Mouse (Mus musculus): ENCODE results near the gene Jak1. TPM values are rescaled to one million over a fixed set of nuclear protein-coding genes. Genes with fewer than 3 reads are reported as not detected.

Gene Jak1
- polyA plus RNA-seq, 1 experiment from 2014 or later: 77.0 TPM

DNA sequence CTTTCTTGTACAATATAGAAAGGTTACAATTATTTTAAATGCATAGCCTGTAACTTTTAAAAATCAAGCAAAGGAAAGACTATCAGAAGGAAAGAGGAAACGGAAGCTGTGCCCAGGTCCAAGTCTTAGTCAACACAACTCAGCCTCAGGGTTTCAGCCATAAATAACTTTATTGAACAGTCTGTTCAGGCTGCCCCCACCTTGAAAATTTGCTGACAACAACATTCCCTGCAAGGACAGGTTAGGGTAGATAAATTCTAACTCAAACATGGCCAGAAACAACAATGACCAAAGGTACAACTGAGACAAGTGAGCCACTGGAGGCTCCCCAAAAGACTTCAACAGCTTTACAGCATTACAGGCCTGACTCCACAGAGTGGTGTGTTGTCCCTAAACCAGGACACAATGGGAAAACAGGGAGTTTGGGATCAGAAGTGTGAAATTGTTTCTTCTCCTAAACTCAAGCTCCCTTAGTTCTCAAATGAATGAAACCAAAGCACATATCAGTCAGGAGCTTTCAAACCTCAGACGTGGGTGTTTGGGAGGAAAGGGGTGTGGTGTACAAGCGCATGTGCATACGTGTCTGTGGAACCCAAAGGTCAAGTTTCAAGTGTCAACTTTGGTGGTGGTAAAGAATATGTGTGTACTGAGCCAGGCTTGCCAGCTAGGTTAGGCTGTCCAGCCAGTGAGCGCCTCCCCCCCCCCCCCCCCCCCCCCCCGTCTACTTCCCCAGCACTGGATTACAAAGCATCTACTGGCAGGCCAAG lies 14.9 kb downstream of the Jak1 start:
- 90% methylated on average over 5 of the region's 6 CpGs for WGBS
- H3K9ac ChIP-seq (replicated peaks; ENCODE audit: low read length): no peak overlapping the region
- H3K36me3 ChIP-seq (ENCODE audit: control insufficient read depth, insufficient read depth, low read length): no peaks in the 10 kb centered on the region
- H3K4me2 ChIP-seq (ENCODE audit: low read length): no peak overlapping the region
- DNase-seq (no peak), ATAC-seq (ENCODE audit: low FRiP score, low TSS enrichment) (no peak)
- no peaks in the 10 kb centered on the region for H3K27me3 ChIP-seq (ENCODE audit: control insufficient read depth, insufficient read depth, low read length)
- H3K4me3 ChIP-seq (replicated peaks; ENCODE audit: low read depth, low read length): no peak overlapping the region
- H3K4me1 ChIP-seq (ENCODE audit: control insufficient read depth, insufficient read depth, low read length): no peaks in the 10 kb centered on the region
- no peak overlapping the region for H3K27ac ChIP-seq (replicated peaks; ENCODE audit: low read depth, low read length)
- H3K9me3 ChIP-seq (ENCODE audit: control insufficient read depth, low read length): no peaks in the 10 kb centered on the region

DNA sequence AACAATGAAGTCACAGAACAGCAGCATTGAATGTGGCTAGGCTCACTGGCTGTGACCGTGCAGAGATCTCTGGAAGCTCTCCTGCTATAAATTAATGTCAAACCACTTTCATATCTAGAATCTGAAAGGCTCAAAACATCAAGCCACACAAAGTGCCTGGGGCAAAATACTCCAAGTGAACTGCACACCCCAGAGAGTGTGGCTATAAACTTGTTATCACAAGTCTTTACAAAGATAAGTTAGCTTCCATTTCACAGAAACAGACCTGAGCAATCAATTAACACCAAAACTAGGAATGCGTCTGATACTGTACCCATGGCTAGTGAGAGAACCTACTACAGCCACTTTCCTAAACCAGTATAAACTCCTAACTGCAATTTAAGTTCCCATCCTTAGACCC lies 17.7 kb downstream of the Jak1 start:
- H3K4me2 ChIP-seq (ENCODE audit: low read length): no peak overlapping the region
- H3K27me3 ChIP-seq (ENCODE audit: control insufficient read depth, insufficient read depth, low read length): no peaks in the 10 kb centered on the region
- no peaks in the 10 kb centered on the region for H3K36me3 ChIP-seq (ENCODE audit: control insufficient read depth, insufficient read depth, low read length)
- H3K4me3 ChIP-seq (replicated peaks; ENCODE audit: low read depth, low read length): no peak overlapping the region
- no peak overlapping the region for H3K9ac ChIP-seq (replicated peaks; ENCODE audit: low read length)
- DNase-seq (peak; percentile 18), ATAC-seq (ENCODE audit: low FRiP score, low TSS enrichment) (no peak)
- H3K9me3 ChIP-seq (ENCODE audit: control insufficient read depth, low read length): no peaks in the 10 kb centered on the region
- WGBS: 82% methylated on average over 2 of the region's 2 CpGs
- no peak overlapping the region for H3K27ac ChIP-seq (replicated peaks; ENCODE audit: low read depth, low read length)
- H3K4me1 ChIP-seq (ENCODE audit: control insufficient read depth, insufficient read depth, low read length): no peaks in the 10 kb centered on the region

DNA sequence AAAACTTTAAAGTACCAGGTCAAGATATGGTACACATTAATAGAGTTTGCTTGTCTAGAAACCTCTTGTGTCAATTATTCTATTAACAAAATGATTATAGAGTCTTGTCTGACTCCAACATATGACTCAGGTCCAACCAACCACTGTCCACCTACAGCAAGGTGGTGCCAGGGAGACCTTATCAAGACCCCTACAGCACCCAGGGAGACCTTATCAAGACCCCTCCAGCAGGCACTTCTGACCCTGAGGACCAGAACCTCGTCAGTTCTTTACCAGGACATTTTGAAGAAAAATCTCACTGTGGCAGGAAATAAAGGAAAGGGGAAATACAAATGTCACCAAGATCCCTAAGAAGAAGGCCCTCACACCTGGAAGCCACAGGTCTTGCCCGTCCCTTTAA lies 18.5 kb downstream of the Jak1 start:
- Histone ChIP-seq H3K9ac (replicated peaks; ENCODE audit: low read length) (no peak overlapping the region), H3K36me3 (ENCODE audit: control insufficient read depth, insufficient read depth, low read length) (no peaks in the 10 kb centered on the region), H3K27me3 (ENCODE audit: control insufficient read depth, insufficient read depth, low read length) (no peaks in the 10 kb centered on the region), H3K4me1 (ENCODE audit: control insufficient read depth, insufficient read depth, low read length) (no peaks in the 10 kb centered on the region), H3K4me3 (replicated peaks; ENCODE audit: low read depth, low read length) (no peak overlapping the region), H3K9me3 (ENCODE audit: control insufficient read depth, low read length) (no peaks in the 10 kb centered on the region), H3K27ac (replicated peaks; ENCODE audit: low read depth, low read length) (no peak overlapping the region), H3K4me2 (ENCODE audit: low read length) (no peak overlapping the region)
- ATAC-seq (ENCODE audit: low FRiP score, low TSS enrichment): no peak
- DNase-seq: no peak
- WGBS: 81% methylated on average over 2 of the region's 2 CpGs

DNA sequence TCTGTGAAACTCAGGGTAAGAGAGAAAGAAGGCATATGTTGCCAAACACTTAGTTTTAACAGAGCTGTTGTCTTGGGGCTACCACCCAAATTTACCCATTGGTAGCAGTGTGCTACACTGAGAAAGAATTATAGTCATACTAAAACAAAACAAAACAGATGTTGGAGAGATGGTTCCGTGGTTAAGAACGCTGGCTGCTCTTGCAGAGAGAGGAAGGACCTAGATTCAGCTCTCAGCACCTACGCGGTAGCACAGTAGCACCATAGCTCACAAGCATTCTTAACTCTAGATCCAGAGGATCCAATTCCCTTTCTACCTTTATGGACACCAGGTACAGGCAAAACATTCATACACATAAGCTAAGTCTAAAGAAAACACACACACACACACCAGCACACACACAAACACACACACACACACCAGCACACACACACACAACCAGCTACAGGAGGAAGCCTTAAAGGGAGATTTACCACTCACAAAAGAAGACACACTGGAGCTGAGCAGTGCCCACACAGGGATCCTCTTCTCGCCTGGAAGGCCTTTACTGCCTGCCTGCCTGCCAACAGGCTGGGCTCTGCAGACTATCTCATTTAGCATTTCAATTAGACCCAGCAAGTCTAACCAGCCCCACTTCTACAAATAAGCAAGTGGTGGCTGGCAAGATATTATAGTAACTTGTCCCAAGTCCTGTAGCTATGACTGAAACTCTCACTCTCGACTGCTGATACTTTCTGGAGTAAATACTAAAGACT lies 20.6 kb downstream of the Jak1 start:
- ATAC-seq (ENCODE audit: low FRiP score, low TSS enrichment) (no peak), DNase-seq (no peak)
- Histone ChIP-seq H3K4me3 (replicated peaks; ENCODE audit: low read depth, low read length) (no peak overlapping the region), H3K9ac (replicated peaks; ENCODE audit: low read length) (no peak overlapping the region), H3K36me3 (ENCODE audit: control insufficient read depth, insufficient read depth, low read length) (no peaks in the 10 kb centered on the region), H3K9me3 (ENCODE audit: control insufficient read depth, low read length) (no peaks in the 10 kb centered on the region), H3K27ac (replicated peaks; ENCODE audit: low read depth, low read length) (no peak overlapping the region), H3K4me2 (ENCODE audit: low read length) (no peak overlapping the region), H3K4me1 (ENCODE audit: control insufficient read depth, insufficient read depth, low read length) (no peaks in the 10 kb centered on the region), H3K27me3 (ENCODE audit: control insufficient read depth, insufficient read depth, low read length) (no peaks in the 10 kb centered on the region)
- WGBS: 79% methylated on average over 6 of the region's 6 CpGs

DNA sequence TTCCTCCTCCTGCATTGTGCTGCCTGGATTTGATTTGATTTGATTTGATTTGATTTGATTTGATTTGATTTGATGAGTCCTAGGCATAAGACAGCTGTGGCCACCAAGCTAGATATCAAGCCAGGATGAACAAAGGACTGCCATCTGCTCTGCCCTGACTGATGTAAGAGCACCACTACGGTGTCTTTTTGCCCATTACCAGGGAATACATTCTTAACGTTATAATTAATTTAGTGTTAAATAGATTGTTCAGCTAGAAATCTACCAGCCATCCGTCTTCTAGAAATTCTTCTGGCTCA lies 24.3 kb downstream of the Jak1 start:
- Histone ChIP-seq H3K4me2 (ENCODE audit: low read length) (no peak overlapping the region), H3K9ac (replicated peaks; ENCODE audit: low read length) (no peak overlapping the region), H3K9me3 (ENCODE audit: control insufficient read depth, low read length) (no peaks in the 10 kb centered on the region), H3K27ac (replicated peaks; ENCODE audit: low read depth, low read length) (no peak overlapping the region), H3K4me1 (ENCODE audit: control insufficient read depth, insufficient read depth, low read length) (no peaks in the 10 kb centered on the region), H3K4me3 (replicated peaks; ENCODE audit: low read depth, low read length) (no peak overlapping the region), H3K36me3 (ENCODE audit: control insufficient read depth, insufficient read depth, low read length) (no peaks in the 10 kb centered on the region), H3K27me3 (ENCODE audit: control insufficient read depth, insufficient read depth, low read length) (no peaks in the 10 kb centered on the region)
- WGBS: 69% methylated on average over 3 of the region's 3 CpGs
- ATAC-seq (ENCODE audit: low FRiP score, low TSS enrichment) (no peak), DNase-seq (no peak)

DNA sequence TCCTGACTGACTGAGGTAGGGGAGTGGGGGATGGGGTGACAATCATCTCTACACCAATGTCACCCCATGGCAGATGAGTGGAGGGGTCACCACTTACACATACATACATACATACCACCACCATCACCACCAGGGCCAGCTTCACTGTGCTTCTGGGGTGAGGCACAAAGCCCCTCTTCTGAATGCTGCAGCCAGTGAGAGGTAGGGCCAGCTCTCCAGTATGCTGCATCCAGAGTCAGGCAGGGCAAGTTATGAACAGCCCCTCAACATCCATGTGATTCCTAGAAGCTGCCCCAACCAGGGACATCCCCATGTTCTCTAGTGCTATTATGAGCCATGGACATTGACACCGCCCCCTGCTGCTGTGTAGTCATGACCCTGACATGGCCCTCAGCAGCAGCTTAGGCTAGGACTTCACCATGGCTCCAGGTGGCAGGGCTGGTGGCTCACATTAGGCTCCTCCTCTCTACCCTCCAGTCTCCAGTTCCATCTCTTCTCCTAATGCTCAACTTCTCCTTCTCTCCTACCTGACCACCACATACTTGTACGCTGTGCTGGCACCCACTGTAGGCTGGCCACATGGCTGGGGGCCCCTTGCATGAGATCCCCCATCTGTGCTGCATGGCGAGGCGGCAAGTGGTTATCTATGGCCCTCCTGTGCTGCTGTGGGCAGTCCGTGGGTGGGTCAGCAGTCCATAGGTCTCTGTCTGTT lies 24.8 kb downstream of the Jak1 start:
- no peak overlapping the region for H3K4me3 ChIP-seq (replicated peaks; ENCODE audit: low read depth, low read length)
- no peaks in the 10 kb centered on the region for H3K9me3 ChIP-seq (ENCODE audit: control insufficient read depth, low read length)
- ATAC-seq (ENCODE audit: low FRiP score, low TSS enrichment) (no peak), DNase-seq (no peak)
- H3K9ac ChIP-seq (replicated peaks; ENCODE audit: low read length): no peak overlapping the region
- H3K27ac ChIP-seq (replicated peaks; ENCODE audit: low read depth, low read length): no peak overlapping the region
- H3K4me2 ChIP-seq (ENCODE audit: low read length): no peak overlapping the region
- H3K36me3 ChIP-seq (ENCODE audit: control insufficient read depth, insufficient read depth, low read length): no peaks in the 10 kb centered on the region
- H3K4me1 ChIP-seq (ENCODE audit: control insufficient read depth, insufficient read depth, low read length): no peaks in the 10 kb centered on the region
- 86% methylated on average over 5 of the region's 5 CpGs for WGBS
- no peaks in the 10 kb centered on the region for H3K27me3 ChIP-seq (ENCODE audit: control insufficient read depth, insufficient read depth, low read length)

DNA sequence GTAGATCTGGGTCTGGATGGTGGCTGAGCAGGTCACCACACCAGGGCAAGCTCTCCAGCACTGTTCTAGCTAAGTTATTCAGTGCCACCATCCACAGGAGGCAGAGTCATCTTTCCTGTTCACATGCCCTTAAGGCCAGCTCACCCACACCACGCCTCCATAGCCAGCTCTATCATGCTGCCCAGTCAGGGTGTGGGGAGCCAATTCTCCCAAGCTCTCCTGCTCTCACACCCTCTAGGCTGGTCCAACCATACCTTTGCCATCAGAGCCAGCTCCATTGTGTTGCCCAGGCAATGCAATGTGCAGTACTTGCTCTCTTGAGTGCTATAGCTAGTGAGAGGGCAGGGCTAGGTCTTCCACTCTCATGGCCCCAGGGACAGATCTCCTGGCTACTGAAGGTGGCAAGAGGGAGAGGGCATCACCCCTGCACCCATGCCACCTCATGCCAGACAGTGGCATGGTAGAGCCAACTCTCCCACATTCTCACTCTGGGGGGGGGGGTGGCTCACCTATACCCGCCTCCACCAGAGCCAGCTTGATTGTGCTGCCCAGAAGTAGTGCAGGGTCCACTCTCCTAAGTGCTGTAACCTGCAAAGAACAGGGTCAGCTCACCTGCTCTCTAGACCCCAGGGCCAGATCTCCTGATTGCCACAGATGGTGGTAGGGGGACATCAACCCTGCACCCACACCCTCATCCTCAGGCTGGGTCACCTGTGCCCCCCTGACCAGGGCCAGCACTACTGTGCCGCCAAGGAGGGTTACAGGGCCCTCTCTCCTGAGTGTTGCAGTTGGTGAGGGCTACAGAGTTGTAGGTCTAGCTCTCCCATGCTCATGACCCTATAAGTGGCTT lies 25.5 kb downstream of the Jak1 start:
- DNase-seq (no peak), ATAC-seq (ENCODE audit: low FRiP score, low TSS enrichment) (no peak; the same call in 1 of the 2 replicates)
- WGBS: 97% methylated on average over 3 of the region's 3 CpGs
- no peaks in the 10 kb centered on the region for H3K36me3 ChIP-seq (ENCODE audit: control insufficient read depth, insufficient read depth, low read length)
- no peak overlapping the region for H3K27ac ChIP-seq (replicated peaks; ENCODE audit: low read depth, low read length)
- H3K4me2 ChIP-seq (ENCODE audit: low read length): no peak overlapping the region
- no peaks in the 10 kb centered on the region for H3K4me1 ChIP-seq (ENCODE audit: control insufficient read depth, insufficient read depth, low read length)
- no peaks in the 10 kb centered on the region for H3K27me3 ChIP-seq (ENCODE audit: control insufficient read depth, insufficient read depth, low read length)
- H3K9me3 ChIP-seq (ENCODE audit: control insufficient read depth, low read length): no peaks in the 10 kb centered on the region
- no peak overlapping the region for H3K4me3 ChIP-seq (replicated peaks; ENCODE audit: low read depth, low read length)
- no peak overlapping the region for H3K9ac ChIP-seq (replicated peaks; ENCODE audit: low read length)

DNA sequence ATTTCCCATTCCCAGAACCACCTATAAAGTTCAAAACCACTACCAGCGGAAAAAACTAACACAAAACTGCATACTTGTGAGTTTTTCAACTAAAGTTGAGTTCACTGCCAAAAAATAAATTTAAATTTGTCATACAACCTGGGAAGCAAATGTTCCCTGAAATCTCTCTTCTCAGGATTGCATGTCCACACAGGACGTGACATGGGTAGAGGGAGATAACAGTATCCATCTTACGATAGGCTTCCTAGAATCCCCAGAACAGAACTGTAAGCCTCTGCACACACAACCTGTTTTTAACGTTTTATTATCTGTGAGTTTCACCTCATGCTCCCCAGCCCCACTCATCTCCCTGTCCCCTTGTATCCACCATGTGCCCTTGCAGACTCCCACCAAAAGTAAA lies 26.5 kb downstream of the Jak1 start:
- Histone ChIP-seq H3K4me1 (ENCODE audit: control insufficient read depth, insufficient read depth, low read length) (no peaks in the 10 kb centered on the region), H3K9ac (replicated peaks; ENCODE audit: low read length) (no peak overlapping the region), H3K9me3 (ENCODE audit: control insufficient read depth, low read length) (no peaks in the 10 kb centered on the region), H3K4me2 (ENCODE audit: low read length) (no peak overlapping the region), H3K36me3 (ENCODE audit: control insufficient read depth, insufficient read depth, low read length) (no peaks in the 10 kb centered on the region), H3K27ac (replicated peaks; ENCODE audit: low read depth, low read length) (no peak overlapping the region), H3K4me3 (replicated peaks; ENCODE audit: low read depth, low read length) (no peak overlapping the region), H3K27me3 (ENCODE audit: control insufficient read depth, insufficient read depth, low read length) (no peaks in the 10 kb centered on the region)
- no peak for ATAC-seq (ENCODE audit: low FRiP score, low TSS enrichment)
- 90% methylated on average over 4 of the region's 4 CpGs for WGBS
- no peak for DNase-seq
